Mouse (Mus musculus) liver, embryonic 13.5 days (tissue): ENCODE data around the gene Arhgap6. TPM values are rescaled to one million over a fixed set of nuclear protein-coding genes. Genes with fewer than 3 reads are reported as not detected.

Experiments
- ATAC-seq: fragments of 200-750 bp; cut with Nextera tagmentation; 2 replicates; pipeline ENCODE4 v1.8.0; 2017; ENCODE audit warnings: low read depth, mild to moderate bottlenecking, moderate number of reproducible peaks, moderate library complexity
- DNase-seq: peaks from one replicate; pipeline ENCODE4 v3.0.0; 2022
- H3K27ac ChIP-seq: fragments of 300-500 bp; sonication (generic); 2 replicates; pipeline ENCODE4 v1.5.1; 2015; ENCODE audit warnings: moderate library complexity, mild to moderate bottlenecking, inconsistent platforms
- H3K27me3 ChIP-seq: fragments of 300-500 bp; sonication (generic); 2 replicates; pipeline ENCODE4 v1.6.1; 2015; ENCODE audit warnings: mild to moderate bottlenecking, inconsistent platforms
- H3K36me3 ChIP-seq: fragments of 300-500 bp; sonication (generic); 2 replicates; pipeline ENCODE4 v1.6.1; 2015; ENCODE audit warnings: mild to moderate bottlenecking, inconsistent platforms
- H3K4me1 ChIP-seq: fragments of 300-500 bp; sonication (generic); replicated peaks from 2 replicates; pipeline ENCODE4 v1.6.1; 2015; ENCODE audit warnings: inconsistent platforms
- H3K4me2 ChIP-seq: fragments of 300-500 bp; sonication (generic); 2 replicates; pipeline ENCODE4 v1.6.1; 2015; ENCODE audit warnings: inconsistent platforms, mild to moderate bottlenecking, moderate library complexity
- H3K4me3 ChIP-seq: fragments of 300-500 bp; sonication (generic); replicated peaks from 2 replicates; pipeline ENCODE4 v1.5.1; 2015; ENCODE audit warnings: mild to moderate bottlenecking, inconsistent platforms
- H3K9ac ChIP-seq: fragments of 300-500 bp; sonication (generic); 2 replicates; pipeline ENCODE4 v1.6.1; 2015; ENCODE audit warnings: mild to moderate bottlenecking, inconsistent platforms
- H3K9me3 ChIP-seq: fragments of 300-500 bp; sonication (generic); replicated peaks from 2 replicates; pipeline ENCODE4 v1.6.1; 2016; ENCODE audit warnings: inconsistent platforms
- WGBS: fragments of 180-500 bp; shearing (Covaris S2); methylation state at CpG from one replicate; pipeline ENCODE4 v1.1.7; 2015; ENCODE audit not compliant: insufficient replicate concordance; 5-methylcytosine and 5-hydroxymethylcytosine counted together
- polyA plus RNA-seq: library from polyadenylated mRNA; unstranded; fragments of >200 nt; fragmentation: Nextera tagmentation; extraction: Ambion mirVana; gene quantifications from 2 replicates; pipeline ENCODE4 v1.2.1, GENCODE M21; 2015

Arhgap6 gene
- polyA plus RNA-seq, 1 experiment from 2014 or later, result 2.7 TPM

- Histone ChIP-seq H3K4me3 (no peak overlapping the region), H3K36me3 (no peaks in the 10 kb centered on the region), H3K4me1 (no peaks in the 10 kb centered on the region), H3K27ac (no peak overlapping the region), H3K9me3 (no peaks in the 10 kb centered on the region), H3K4me2 (no peak overlapping the region), H3K9ac (no peak overlapping the region), H3K27me3 (no peaks in the 10 kb centered on the region)
- 65% methylated on average over 2 of the region's 2 CpGs for WGBS
- no peak for DNase-seq
- ATAC-seq, result no peak
Observed at GRCm38 (mm10) chrX:168903557-168903956, 108.7 kb downstream of the Arhgap6 start.

GRCm38 (mm10) chrX:168904086-168904485 is 109.2 kb downstream of the Arhgap6 start:
- DNase-seq (no peak), ATAC-seq (no peak)
- no peak overlapping the region for H3K27ac ChIP-seq
- no peak overlapping the region for H3K4me3 ChIP-seq
- no peaks in the 10 kb centered on the region for H3K36me3 ChIP-seq
- no peak overlapping the region for H3K4me2 ChIP-seq
- H3K9me3 ChIP-seq, result no peaks in the 10 kb centered on the region
- WGBS, result 72% methylated on average over 3 of the region's 3 CpGs
- no peaks in the 10 kb centered on the region for H3K4me1 ChIP-seq
- no peak overlapping the region for H3K9ac ChIP-seq
- H3K27me3 ChIP-seq, result no peaks in the 10 kb centered on the region

GRCm38 (mm10) chrX:168907586-168907985 is 112.7 kb downstream of the Arhgap6 start:
- ATAC-seq, result no peak
- no peak for DNase-seq
- no peaks in the 10 kb centered on the region for H3K36me3 ChIP-seq
- H3K27ac ChIP-seq, result no peak overlapping the region
- 36% methylated on average over 2 of the region's 2 CpGs for WGBS
- H3K4me2 ChIP-seq, result no peak overlapping the region
- no peaks in the 10 kb centered on the region for H3K27me3 ChIP-seq
- H3K9me3 ChIP-seq, result no peaks in the 10 kb centered on the region
- no peak overlapping the region for H3K4me3 ChIP-seq
- H3K4me1 ChIP-seq, result no peaks in the 10 kb centered on the region
- H3K9ac ChIP-seq, result no peak overlapping the region

GRCm38 (mm10) chrX:168913519-168913918 is 118.6 kb downstream of the Arhgap6 start:
- no peak overlapping the region for H3K27ac ChIP-seq
- H3K4me3 ChIP-seq, result no peak overlapping the region
- DNase-seq (no peak), ATAC-seq (no peak)
- H3K4me1 ChIP-seq, result no peaks in the 10 kb centered on the region
- H3K4me2 ChIP-seq, result no peak overlapping the region
- no peaks in the 10 kb centered on the region for H3K9me3 ChIP-seq
- H3K9ac ChIP-seq, result no peak overlapping the region
- H3K36me3 ChIP-seq, result no peaks in the 10 kb centered on the region
- H3K27me3 ChIP-seq, result no peaks in the 10 kb centered on the region

- Histone ChIP-seq H3K4me2 (no peak overlapping the region), H3K4me1 (no peaks in the 10 kb centered on the region), H3K27ac (no peak overlapping the region), H3K27me3 (no peaks in the 10 kb centered on the region), H3K4me3 (no peak overlapping the region), H3K9me3 (no peaks in the 10 kb centered on the region), H3K9ac (no peak overlapping the region), H3K36me3 (no peaks in the 10 kb centered on the region)
- WGBS, result 62% methylated on average over 2 of the region's 2 CpGs
- DNase-seq (no peak), ATAC-seq (no peak)
Observed at GRCm38 (mm10) chrX:168920942-168921341, 126.0 kb downstream of the Arhgap6 start.

- no peak overlapping the region for H3K9ac ChIP-seq
- DNase-seq, result no peak
- H3K36me3 ChIP-seq, result no peaks in the 10 kb centered on the region
- no peaks in the 10 kb centered on the region; the same call in 1 of the 2 replicates for H3K27me3 ChIP-seq
- no peak overlapping the region for H3K4me2 ChIP-seq
- H3K9me3 ChIP-seq, result no peaks in the 10 kb centered on the region
- no peaks in the 10 kb centered on the region for H3K4me1 ChIP-seq
- no peak overlapping the region for H3K4me3 ChIP-seq
- no peak overlapping the region for H3K27ac ChIP-seq
- 62% methylated on average over 1 of the region's 1 CpGs for WGBS
- no peak for ATAC-seq
Observed at GRCm38 (mm10) chrX:168932420-168932819, 137.5 kb downstream of the Arhgap6 start.

GRCm38 (mm10) chrX:168935447-168935846 is 140.5 kb downstream of the Arhgap6 start:
- H3K9me3 ChIP-seq, result no peaks in the 10 kb centered on the region
- no peaks in the 10 kb centered on the region for H3K36me3 ChIP-seq
- H3K27me3 ChIP-seq, result no peaks in the 10 kb centered on the region; the same call in 1 of the 2 replicates
- DNase-seq (no peak), ATAC-seq (no peak)
- no peak overlapping the region for H3K4me2 ChIP-seq
- no peaks in the 10 kb centered on the region for H3K4me1 ChIP-seq
- H3K27ac ChIP-seq, result no peak overlapping the region
- no peak overlapping the region for H3K4me3 ChIP-seq
- no peak overlapping the region for H3K9ac ChIP-seq
- WGBS, result 3% methylated on average over 3 of the region's 3 CpGs

GRCm38 (mm10) chrX:168937941-168938340 is 143.0 kb downstream of the Arhgap6 start:
- H3K4me1 ChIP-seq, result no peaks in the 10 kb centered on the region
- 21% methylated on average over 4 of the region's 4 CpGs for WGBS
- no peaks in the 10 kb centered on the region for H3K9me3 ChIP-seq
- H3K4me2 ChIP-seq, result no peak overlapping the region
- no peak for DNase-seq
- no peaks in the 10 kb centered on the region; the same call in 1 of the 2 replicates for H3K27me3 ChIP-seq
- ATAC-seq, result no peak
- no peak overlapping the region for H3K4me3 ChIP-seq
- no peak overlapping the region for H3K9ac ChIP-seq
- H3K36me3 ChIP-seq, result no peaks in the 10 kb centered on the region
- no peak overlapping the region for H3K27ac ChIP-seq

- no peaks in the 10 kb centered on the region for H3K27me3 ChIP-seq
- no peak overlapping the region for H3K4me2 ChIP-seq
- 54% methylated on average over 5 of the region's 5 CpGs for WGBS
- no peak overlapping the region for H3K27ac ChIP-seq
- H3K36me3 ChIP-seq, result no peaks in the 10 kb centered on the region
- H3K9ac ChIP-seq, result no peak overlapping the region
- H3K4me1 ChIP-seq, result no peaks in the 10 kb centered on the region
- DNase-seq (no peak), ATAC-seq (no peak)
- no peak overlapping the region for H3K4me3 ChIP-seq
- H3K9me3 ChIP-seq, result no peaks in the 10 kb centered on the region
Observed at GRCm38 (mm10) chrX:168941684-168942083, 146.8 kb downstream of the Arhgap6 start.

- Histone ChIP-seq H3K36me3 (no peaks in the 10 kb centered on the region), H3K4me3 (no peak overlapping the region), H3K27ac (no peak overlapping the region), H3K4me2 (no peak overlapping the region), H3K9ac (no peak overlapping the region), H3K27me3 (no peaks in the 10 kb centered on the region), H3K9me3 (no peaks in the 10 kb centered on the region), H3K4me1 (no peaks in the 10 kb centered on the region)
- DNase-seq (no peak), ATAC-seq (no peak)
- WGBS, result 53% methylated on average over 4 of the region's 4 CpGs
Observed at GRCm38 (mm10) chrX:168943217-168943616, 148.3 kb downstream of the Arhgap6 start.

GRCm38 (mm10) chrX:168975444-168975843 is 180.5 kb downstream of the Arhgap6 start:
- DNase-seq, result no peak
- Histone ChIP-seq H3K9ac (no peak overlapping the region), H3K27ac (no peak overlapping the region), H3K9me3 (no peaks in the 10 kb centered on the region), H3K4me1 (no peaks in the 10 kb centered on the region), H3K4me2 (no peak overlapping the region), H3K27me3 (no peaks in the 10 kb centered on the region), H3K36me3 (no peaks in the 10 kb centered on the region), H3K4me3 (no peak overlapping the region)
- no peak for ATAC-seq
- WGBS, result 59% methylated on average over 1 of the region's 1 CpGs

- 53% methylated on average over 3 of the region's 3 CpGs for WGBS
- Histone ChIP-seq H3K4me3 (no peak overlapping the region), H3K4me1 (no peaks in the 10 kb centered on the region), H3K4me2 (no peak overlapping the region), H3K27me3 (no peaks in the 10 kb centered on the region), H3K36me3 (no peaks in the 10 kb centered on the region), H3K9me3 (no peaks in the 10 kb centered on the region), H3K27ac (no peak overlapping the region), H3K9ac (no peak overlapping the region)
- ATAC-seq, result no peak
- no peak for DNase-seq
Observed at GRCm38 (mm10) chrX:168977776-168978175, 182.9 kb downstream of the Arhgap6 start.
